Mouse (Mus musculus): Measurements from ENCODE around the gene Tgm2. TPM values are rescaled to one million over a fixed set of nuclear protein-coding genes. Genes with fewer than 3 reads are reported as not detected.

Gene Tgm2
- total RNA-seq, 2 experiments from 2014 or later: 11.2 to 11.5 TPM

DNA sequence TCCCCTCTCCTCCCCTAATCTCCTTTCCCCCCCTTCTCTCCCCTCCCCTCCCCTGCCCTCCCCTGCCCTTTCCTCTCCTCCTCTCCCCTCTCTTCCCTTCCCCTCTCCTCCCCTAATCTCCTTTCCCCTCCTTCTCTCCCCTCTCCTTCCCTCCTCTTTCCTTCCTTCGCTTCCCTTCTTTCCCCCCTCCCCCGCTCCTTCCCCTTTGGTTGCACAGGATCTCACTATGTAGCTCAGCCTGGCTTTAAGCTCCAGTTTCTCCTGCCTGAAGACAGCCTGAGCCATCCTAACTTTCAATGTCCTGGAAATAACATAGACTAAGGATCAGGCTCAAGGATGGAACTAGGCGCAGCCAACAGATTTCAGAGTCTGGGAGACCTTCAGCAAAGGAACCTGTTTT lies 2.4 kb downstream of the Tgm2 start:
- intact Hi-C loops (cut with DNase I): no loop called here
- no peak for DNase-seq (ENCODE audit: low spot score in 2 of 2)

DNA sequence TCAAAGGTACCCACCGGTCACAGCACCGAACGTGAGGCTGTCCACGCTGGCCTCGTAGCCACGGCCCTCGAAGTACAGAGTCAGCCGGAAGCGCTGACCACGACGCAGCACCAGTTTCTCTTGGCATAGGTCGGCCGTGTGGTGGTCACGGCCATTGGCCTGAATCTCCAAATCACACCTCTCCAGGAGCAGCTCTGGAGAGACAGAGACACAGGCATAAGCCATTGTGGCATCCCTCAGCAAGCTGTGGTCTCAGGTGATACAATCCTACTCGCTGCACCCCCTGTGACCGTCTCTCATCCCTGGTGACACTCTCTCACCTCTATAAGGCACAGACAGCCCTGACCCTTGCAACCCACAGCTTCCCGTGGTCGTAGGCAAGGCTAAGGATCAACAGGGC lies 3.3 kb downstream of the Tgm2 start:
- no peak for DNase-seq (ENCODE audit: low spot score in 2 of 2)
- intact Hi-C loops (cut with DNase I): no loop called here

DNA sequence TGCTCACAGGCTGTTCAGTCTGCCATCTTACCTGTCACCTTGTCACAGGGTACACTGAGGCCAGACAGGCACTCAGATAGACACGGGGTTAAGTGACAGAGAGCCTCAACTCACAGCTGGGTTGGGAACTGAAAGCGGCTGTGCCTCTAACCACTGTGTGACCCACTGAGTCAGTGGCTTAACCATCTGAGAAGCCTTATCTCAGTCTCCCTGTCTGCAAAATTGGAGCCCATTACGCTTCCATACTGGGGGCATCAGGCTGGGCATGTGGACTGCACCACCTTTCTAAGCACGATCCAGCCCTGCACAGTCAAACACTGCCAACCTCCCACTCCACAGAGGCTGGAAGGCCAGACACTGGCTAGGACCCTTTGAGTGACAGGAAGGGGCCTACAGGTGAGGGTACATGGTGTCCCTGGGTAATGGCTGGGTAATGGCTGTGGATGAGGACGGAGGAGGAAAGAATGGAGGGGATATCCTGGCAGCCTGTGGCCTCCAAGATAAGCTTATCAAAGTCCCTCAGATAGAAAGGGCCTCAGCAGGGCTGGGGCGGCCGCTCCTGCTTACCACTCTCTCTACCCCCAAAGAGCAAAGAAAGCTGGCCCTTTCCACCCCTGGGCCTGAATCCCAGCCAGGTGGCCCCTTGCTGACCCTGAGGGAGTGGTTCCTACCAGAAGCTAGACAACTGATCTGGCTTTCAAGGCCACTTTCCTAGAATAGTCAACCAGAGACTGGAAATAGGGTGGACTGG lies 4.4 kb downstream of the Tgm2 start:
- intact Hi-C loops (cut with DNase I): no loop called here
- DNase-seq (ENCODE audit: low spot score in 2 of 2): no peak

DNA sequence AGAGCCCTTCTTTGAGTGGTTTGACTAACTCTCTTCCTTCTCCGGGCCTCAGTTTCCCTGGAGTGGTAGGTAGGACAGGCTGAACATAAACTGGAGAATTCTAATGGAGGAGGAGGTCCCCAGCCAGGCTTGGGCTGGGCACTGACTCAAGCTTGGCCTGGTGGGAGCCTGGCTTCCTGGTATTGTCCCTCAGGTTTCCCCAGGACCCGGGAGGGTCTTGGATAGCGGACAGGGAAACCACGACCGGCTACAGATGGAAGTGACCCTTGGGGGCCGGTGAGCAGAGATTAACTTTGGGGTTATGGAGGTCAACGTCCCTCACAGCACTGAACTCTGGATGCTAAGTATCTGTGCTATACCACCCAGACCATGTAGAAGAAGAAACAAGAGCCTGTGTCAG lies 5.0 kb downstream of the Tgm2 start:
- intact Hi-C loops (cut with DNase I): no loop called here
- DNase-seq (ENCODE audit: low spot score in 2 of 2): no peak

DNA sequence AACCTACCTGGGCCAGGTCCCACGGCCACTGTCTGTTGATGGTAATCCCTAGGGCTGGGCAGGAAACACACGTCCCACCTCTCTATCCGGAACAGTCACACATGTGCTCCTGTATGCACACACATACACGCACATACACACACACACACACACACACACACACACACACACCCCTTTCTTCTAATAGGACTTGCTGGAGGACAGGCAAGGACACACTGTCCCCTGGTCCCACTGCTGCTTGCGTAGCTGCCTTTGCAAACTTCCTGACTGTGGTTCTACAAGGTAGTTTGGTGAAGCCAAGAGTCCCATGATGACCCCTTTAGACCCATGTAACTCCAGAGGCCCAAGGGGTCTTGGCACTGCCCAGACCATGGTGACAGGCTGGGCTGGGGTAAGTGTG lies 5.6 kb downstream of the Tgm2 start:
- DNase-seq (ENCODE audit: low spot score in 2 of 2): no peak
- intact Hi-C loops (cut with DNase I): no loop called here

DNA sequence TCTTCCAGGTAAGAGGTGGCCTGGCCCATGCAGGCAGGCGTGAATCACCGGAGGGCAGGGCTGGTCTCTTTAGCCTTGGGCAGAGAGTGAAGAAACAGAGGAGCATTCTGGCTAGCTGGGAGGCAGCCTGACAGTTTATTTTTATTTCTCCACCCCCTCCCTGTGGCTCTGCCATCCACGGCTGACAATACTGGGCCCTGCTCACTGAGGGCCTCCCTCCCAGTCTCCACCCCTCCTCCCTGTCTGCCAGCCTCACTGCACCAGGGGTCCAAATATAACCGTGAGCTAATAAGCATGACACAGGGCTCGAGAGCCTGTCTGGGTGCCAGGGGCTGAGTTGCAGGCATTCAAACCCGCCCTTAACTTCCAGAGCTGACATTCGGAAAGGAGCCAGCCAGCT lies 6.6 kb downstream of the Tgm2 start:
- peak; percentile 35 to 36 for DNase-seq (ENCODE audit: low spot score in 2 of 2)
- intact Hi-C loops (cut with DNase I): no loop called here

DNA sequence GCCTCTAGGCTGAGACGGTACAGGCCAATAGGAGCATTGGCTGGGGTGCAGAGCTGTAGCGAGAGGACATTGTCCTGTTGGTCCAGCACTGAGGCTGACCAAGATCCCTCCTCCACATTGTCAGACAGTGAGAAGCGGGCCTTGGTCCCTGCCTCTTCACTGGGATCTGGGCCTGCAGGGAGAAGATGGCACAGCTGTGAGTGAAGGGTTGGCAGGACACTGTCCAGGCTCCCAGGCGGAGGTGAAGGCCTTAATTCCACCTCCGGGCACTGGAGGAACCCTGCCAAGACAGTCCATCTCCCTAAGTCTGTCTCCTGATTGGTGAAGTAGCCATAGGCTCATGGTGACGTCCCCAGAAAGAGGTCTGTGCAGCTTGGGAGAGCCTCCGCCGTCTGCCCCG lies 7.5 kb downstream of the Tgm2 start:
- no peak for DNase-seq (ENCODE audit: low spot score in 2 of 2)
- intact Hi-C loops (cut with DNase I): no loop called here

DNA sequence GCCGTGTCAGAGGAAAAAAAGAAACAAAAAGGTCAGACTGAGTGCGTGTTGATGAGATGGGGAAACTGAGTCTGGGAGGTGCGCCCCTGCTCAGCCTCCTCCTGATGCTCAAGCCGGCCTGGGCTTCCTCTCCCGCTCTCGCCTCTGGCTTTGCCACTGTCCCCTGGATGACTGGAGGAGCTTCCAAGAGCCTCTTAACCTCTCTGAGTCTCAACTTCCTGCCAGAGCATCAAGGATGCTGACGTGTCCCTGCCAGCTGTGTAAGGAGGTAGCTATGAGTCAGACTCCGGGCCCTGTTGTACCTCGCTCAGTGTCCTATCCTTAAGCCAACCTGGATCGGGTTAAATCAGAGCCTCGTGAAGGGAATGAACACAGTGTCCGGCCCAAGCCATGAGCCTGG lies 8.5 kb downstream of the Tgm2 start:
- intact Hi-C loops (cut with DNase I): no loop called here
- no peak for DNase-seq (ENCODE audit: low spot score in 2 of 2)

DNA sequence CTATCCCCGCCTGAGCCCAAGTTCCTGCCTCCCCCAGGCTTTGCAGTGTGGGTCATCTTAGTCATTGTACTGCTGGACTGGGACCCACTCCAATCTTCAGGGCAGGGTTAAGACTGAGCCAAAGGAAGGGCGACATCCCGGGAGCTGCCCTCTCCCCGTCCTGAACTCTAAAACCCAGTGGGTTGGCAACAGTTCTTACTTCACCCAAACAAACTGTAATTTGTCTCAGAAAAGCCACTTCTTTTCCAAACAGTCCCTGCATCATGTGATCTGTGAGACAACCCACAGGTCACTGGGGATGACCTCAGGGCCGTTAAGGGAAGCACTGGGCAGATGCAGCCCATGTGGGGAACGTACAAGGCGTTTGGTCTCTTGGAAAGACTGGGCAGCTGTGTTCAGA lies 10.0 kb downstream of the Tgm2 start:
- no peak for DNase-seq (ENCODE audit: low spot score in 2 of 2)
- intact Hi-C loops (cut with DNase I): no loop called here

DNA sequence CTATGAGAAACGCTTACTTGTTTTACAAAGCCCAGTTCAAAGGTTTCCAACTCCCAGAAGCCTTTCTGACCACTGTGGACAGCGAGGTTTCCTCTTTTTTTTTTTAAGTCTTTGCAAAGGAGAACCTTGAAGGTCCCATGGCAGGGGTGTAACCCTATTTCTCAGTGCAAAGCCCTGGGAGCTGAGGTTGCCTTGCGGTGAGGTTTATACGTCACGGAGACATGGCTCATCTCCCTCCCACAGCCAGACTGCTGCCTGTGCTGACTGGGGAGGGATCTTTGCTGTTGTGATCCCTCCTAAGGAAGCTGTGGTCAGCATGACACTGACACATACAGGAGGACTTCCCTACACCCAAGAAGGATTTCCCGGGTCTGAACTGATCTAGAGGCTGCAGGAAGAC lies 13.2 kb downstream of the Tgm2 start:
- intact Hi-C loops (cut with DNase I): no loop called here
- DNase-seq (ENCODE audit: low spot score in 2 of 2): no peak

DNA sequence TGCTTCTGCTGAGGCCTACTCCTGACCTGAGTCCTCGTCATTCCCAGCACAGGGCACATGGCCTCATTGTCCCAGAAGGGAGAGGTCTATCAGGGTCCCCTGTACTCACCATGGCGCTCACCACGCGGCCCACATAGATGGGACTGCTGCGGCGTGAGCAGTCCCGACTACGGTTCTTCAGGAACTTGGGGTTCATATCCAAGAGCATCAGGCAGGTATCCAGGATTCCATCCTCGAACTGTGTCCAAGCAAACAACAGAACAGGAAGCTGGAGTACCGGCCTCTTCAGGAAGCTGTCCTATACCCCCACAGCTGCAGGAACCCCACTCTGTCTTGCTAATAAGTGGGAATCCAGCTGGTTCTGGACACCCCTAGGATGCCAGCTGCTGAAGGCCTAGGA lies 13.9 kb downstream of the Tgm2 start:
- no peak for DNase-seq (ENCODE audit: low spot score in 2 of 2)
- intact Hi-C loops (cut with DNase I): no loop called here

DNA sequence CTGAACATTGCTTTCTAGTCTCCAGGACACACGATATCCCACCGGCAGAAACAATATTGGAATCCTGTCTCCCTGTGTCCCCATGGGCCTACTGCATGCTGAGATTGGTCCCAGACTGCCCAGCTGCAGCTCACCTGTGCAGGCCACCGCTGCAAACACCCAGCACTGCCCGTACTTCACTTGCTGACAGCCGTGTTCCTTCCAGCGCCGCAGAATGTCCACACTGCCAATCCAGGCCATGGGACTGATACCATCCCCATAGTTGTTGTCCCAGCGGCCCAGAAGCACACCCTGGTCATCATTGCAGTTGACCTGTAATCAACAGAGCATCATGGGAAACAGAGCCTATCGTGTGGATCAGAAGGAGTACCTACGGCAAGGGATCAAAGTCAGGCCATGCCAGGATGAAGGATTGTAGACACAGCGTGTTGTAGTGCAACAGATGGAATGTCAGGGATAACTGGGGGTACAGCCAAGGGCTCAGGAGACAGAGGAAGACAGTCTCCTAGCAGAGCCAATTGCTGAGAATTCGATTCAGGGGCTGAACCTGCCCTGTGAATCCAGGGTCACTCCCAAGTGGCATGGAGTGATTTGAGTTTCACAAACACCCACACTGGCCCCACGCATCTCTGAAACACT lies 14.9 kb downstream of the Tgm2 start:
- intact Hi-C loops (cut with DNase I): no loop called here
- DNase-seq (ENCODE audit: low spot score in 2 of 2): no peak

DNA sequence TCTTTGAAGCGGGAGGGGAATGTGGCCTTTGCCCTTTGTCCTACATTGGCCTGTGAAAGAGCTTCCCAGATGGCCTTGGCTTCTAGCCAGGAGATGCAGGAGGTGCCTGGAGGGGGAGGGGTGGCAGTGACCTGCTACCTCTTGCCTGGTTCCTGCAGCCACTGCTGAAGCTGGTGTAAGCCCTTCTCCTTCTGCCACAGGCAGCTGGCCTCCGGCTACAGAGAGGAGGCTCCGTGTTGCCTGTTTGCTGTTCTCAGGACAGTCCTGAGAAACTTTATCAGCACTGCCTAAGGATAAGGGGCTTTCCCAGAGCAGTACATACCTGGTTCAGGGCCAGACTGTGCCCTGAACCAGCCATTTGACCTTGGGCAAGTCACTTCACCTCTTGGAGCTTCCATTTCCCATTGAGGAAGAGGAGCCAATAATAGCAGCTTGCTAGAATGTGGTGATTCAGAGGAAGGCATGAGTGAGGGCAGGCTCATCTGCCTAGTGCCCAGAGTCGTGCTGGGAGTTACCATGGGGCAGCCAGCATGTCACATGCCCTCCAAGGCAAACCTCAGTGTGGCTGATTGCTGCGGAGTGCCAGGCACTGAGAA lies 15.7 kb downstream of the Tgm2 start:
- intact Hi-C loops (cut with DNase I): no loop called here
- no peak for DNase-seq (ENCODE audit: low spot score in 2 of 2)

DNA sequence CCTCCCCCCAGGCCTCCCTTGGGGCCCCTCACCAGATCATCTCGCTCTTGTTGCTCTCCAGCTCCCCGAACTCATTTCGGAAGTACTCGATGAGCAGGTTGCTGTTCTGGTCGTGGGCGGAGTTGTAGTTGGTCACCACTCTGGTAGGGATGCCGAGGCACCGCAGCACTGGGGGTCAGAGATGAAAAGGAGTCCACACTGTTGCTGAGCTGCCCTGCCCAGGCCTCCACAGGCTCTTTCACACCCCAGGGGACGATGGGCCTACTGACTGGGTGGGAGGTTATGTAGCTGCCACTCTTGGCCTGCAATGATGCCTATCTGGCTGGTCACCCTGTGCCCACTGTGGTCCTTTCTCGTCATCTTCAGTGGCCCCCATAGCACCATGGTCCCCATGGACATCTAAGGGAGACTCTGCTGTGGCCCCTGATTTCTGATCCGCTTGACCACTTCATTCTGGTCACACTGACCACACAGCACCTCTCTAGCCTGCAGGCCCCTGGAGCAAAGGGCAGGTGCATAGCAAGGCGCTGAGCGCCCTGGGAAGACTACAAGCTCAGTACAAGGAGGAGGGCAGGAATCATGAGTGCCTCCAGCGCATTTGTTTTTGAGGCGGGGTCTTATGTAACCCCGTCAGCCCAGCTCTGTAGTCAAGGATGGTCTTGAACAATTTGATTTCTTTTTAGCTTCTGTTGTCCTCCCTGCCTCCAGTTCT lies 16.8 kb downstream of the Tgm2 start:
- DNase-seq (ENCODE audit: low spot score in 2 of 2): no peak
- intact Hi-C loops (cut with DNase I): no loop called here

DNA sequence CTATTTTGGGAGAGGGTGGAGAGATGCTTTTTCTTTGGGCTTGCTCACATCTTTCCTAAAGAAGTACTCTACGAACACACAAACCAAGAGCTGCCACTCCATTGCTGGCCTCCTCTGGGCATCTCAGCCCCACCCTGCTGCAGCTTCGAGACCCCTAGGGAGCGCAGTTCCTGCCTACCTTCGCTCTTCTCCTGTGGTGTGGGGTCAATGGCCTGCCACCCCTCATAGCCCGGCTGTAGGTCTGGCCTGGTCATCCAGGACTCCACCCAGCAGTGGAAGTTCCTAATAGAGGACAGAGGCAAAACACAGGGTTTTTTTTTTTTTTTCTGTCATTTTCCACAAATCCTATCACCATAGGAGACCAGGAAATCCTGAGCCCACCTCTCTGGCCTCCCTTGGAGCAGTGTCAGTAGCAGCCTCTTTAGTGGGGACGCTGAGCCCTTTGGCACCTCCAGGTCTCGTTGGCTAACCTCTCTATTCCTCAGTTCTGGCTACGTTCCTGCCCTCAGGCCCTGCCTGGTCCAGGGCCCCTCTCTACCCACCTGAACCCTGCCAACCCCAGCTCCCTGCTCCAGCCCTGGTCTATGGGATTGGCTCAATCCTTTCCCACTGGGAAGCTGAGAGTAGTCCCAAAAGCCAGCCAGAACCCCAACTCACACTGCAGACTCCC lies 17.6 kb downstream of the Tgm2 start:
- intact Hi-C loops (cut with DNase I): no loop called here
- DNase-seq (ENCODE audit: low spot score in 2 of 2): no peak

DNA sequence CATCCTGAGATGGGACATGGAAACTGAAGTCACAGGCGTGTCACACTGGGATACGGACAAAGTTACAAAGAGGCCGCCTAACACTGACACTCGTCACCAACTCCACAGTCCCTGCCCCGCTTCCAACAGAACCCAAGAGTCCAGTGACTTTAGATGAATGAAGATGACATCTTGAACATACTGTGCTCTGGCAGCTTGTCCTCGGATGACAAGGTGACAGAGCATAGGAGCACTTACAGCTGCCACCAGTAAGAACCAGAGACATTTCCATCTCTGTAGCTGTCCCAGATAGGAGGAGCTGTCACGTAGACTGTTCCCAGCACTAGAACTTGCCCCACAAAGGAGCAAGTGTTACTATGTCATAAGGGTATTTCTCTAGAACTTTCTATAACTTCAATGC lies 18.4 kb downstream of the Tgm2 start:
- no peak for DNase-seq (ENCODE audit: low spot score in 2 of 2)
- intact Hi-C loops (cut with DNase I): no loop called here

DNA sequence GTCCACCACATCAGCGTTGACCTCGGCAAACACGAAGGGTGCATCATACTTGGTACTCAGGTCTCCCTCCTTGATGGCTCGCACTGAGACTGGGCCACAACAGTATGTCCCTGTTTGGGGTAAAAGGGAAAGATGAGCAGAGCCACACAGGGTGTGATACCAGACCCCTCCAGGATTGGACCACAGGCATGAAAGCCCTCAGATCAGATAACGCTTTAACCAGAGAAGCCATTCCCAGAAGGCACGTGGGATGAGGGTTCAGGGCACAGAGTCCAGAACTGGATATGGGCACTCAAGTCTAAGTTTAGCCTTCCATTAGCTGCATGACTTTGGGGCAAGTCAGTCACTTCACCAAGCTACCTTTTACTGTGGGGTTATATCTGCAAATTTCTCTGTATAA lies 19.0 kb downstream of the Tgm2 start:
- intact Hi-C loops (cut with DNase I): no loop called here
- no peak for DNase-seq (ENCODE audit: low spot score in 2 of 2)

DNA sequence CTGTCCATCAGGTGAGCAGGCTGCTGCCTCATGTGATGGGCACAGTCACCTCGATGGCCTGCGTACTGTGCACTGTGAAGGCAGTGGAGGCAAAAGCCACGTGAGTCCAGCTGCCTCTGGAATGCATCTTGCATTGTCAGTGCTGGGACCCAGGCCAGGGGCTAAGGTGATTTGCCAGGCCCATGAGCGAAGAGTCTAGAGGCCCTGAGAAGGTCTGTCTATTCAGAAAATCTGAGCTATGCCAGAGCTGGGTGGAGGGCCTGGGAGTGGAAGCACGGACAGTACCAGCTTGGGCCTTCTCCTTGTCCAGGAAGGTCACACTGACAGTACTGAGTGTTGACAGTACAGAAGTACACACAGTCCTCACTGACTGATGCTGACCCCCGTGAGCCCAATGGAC lies 23.4 kb downstream of the Tgm2 start:
- intact Hi-C loops (cut with DNase I): no loop called here

DNA sequence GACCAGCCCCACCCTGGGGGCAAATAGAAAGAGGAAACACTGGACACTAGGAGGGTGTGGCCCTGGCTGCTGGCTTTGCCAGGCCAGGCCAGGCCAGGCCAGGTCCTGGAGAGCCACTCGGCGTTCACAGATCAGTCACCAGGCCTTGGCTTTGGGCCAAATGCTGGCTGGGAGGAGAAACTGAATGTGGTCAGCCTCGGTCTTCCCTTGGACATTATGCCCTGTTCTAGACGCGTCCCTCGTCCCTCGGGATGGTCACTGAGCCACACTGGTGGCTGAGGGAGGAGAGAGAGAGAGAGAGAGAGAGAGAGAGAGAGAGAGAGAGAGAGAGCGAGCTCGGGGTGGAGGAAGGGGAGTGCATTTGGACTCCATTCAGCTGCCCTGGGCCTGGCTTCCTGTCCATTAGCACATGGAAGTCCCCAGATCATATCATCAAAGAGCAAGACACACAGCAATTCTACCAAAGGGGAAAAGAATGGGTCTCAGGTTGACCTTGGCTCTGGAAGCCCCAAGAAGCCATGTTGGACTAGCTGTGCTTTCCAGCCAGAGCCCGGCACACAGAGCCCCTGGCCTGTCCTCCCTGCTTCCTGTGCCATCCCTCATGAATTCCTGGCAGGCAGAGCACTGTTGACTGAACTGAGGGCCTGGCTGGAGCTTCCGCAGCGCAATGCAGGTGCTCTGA lies 24.4 kb downstream of the Tgm2 start:
- intact Hi-C loops (cut with DNase I): no loop called here
- DNase-seq (ENCODE audit: low spot score in 2 of 2): no peak

More for the DNA sequence above, 23.4 kb downstream of the Tgm2 start:
- DNase-seq (ENCODE audit: low spot score in 2 of 2): no peak

DNA sequence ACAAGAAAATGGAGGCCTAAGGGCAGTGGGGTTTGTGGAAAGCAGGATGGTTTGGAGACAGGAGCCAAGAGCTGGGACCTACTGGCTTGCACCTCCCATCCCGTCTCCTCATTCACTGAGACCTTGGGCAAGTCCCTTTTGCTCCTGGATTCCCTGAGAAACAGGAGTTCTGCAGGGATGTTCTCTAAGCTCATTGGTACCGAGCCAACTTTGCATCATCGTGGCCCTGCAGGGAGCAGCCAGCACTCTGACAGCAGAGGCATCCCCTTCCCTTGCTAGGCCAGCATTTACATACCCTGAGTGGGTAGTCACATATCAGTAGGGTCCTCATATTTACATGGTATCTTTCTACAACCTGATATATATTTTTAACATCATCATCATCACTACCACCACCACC lies 25.4 kb downstream of the Tgm2 start:
- intact Hi-C loops (cut with DNase I): no loop called here
- DNase-seq (ENCODE audit: low spot score in 2 of 2): no peak

Measured in left cerebral cortex, postnatal 36 days (tissue).